ENCODE assay signal across 7 mouse cellular contexts in the genomic region with DNA sequence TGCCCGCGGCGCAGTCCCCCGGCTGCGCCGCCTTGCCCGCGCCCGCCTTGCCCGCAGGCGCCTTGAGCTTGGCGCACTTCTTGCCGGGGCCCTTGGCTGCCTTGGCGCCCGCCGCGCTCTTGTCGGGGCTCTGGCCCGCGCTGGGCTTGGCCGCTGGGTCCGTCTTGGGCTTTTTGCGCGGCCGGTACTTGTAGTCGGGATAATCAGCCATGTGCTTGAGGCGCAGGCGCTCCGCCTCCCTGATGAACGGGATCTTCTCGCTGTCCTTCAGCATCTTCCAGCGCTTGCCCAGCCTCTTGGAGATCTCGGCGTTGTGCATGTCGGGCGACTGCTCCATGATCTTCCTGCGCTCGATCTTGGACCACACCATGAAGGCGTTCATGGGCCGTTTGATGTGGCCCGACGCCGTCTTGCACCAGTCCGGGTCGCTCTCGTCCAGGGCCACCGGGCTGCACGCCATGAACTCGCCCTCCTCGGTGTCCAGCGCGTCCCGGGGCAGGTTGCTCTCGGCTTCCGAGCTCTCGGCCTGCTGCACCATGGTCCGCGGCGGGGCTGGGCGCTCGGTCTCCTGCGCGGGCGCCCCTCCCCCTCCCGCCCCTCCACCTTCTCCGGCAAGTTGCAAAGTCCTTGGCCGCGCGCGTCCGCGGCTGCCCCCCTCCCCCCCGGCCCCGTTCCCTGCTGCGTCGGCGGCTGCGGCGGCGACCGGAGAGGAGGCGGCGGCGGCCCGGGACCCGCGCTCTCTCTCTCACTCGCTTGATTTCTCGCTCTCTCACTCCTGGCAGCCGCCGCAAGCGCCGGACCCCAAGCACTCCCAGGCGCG. TPM values are rescaled to one million over a fixed set of nuclear protein-coding genes. Genes with fewer than 3 reads are reported as not detected.
DNase-seq lines count a peak whose midpoint lies in the region; ATAC-seq lines count a peak whose summit lies in the region.

A gene (minus strand): TSS at position 704 of the 820 bp plus-strand sequence.

- H3K9me3 ChIP-seq in intestine, embryonic 14.5 days (ENCODE audit: control insufficient read depth, low read length), result no peaks in the 10 kb centered on the region
- H3K9me3 ChIP-seq in midbrain, embryonic 16.5 days (replicated peaks; ENCODE audit: control insufficient read depth, low read length, poor library complexity, severe bottlenecking), result no peaks in the 10 kb centered on the region

- DNase-seq in ES-CJ7 (ENCODE audit: low read depth, low spot score), result peak; percentile 41
- DNase-seq in ZHBTc4 (ENCODE audit: low read depth, low spot score), result peak; percentile 66
- peak; percentile 91 for DNase-seq in intestine, embryonic 14.5 days (ENCODE audit: low spot score)
- DNase-seq in left cerebral cortex, postnatal 4 days, result peak; percentile 76
- no peak for DNase-seq in MN1 (ENCODE audit: low spot score)

- intact Hi-C loops in left cerebral cortex, postnatal 4 days (cut with DNase I), result loop anchor here (2.0 to 10.0 kb wide), 4 partner anchors 253 to 1091 kb away; no protein-coding TSS in a partner anchor

- H3K9ac ChIP-seq in intestine, embryonic 14.5 days (ENCODE audit: low read length), result peak within 1 kb of the TSS; percentile 93
- peak within 1 kb of the TSS; percentile 100 for H3K9ac ChIP-seq in midbrain, embryonic 16.5 days (ENCODE audit: low read depth, low read length)

- H3K27ac ChIP-seq in intestine, embryonic 14.5 days (ENCODE audit: low read depth), result peak within 1 kb of the TSS; percentile 98
- peak within 1 kb of the TSS; percentile 97 for H3K27ac ChIP-seq in midbrain, embryonic 16.5 days (ENCODE audit: low read length)

- peaks cover 6% of the 10 kb centered on the region for H3K4me1 ChIP-seq in intestine, embryonic 14.5 days (replicated peaks; ENCODE audit: control insufficient read depth, insufficient read depth, low read length)
- H3K4me1 ChIP-seq in midbrain, embryonic 16.5 days (ENCODE audit: control insufficient read depth, insufficient read depth, low read length), result peaks cover 15% of the 10 kb centered on the region

- peak within 1 kb of the TSS; percentile 77 for H3K4me3 ChIP-seq in intestine, embryonic 14.5 days (ENCODE audit: low read depth, low read length)
- H3K4me3 ChIP-seq in midbrain, embryonic 16.5 days (ENCODE audit: low read depth, low read length), result peak within 1 kb of the TSS; percentile 83

- ATAC-seq in frontal cortex, adult (ENCODE audit: low TSS enrichment), result peak; percentile 29; the same call in 1 of the 2 replicates
- peak; percentile 48 for ATAC-seq in intestine, embryonic 14.5 days (replicated peaks; ENCODE audit: low FRiP score, low TSS enrichment, low read depth)
- ATAC-seq in midbrain, embryonic 16.5 days, result peak; percentile 40

- H3K36me3 ChIP-seq in intestine, embryonic 14.5 days (ENCODE audit: control insufficient read depth, insufficient read depth, low read length), result peaks cover under 1% of the 10 kb centered on the region
- H3K36me3 ChIP-seq in midbrain, embryonic 16.5 days (ENCODE audit: control insufficient read depth, insufficient read depth, low read length), result no peaks in the 10 kb centered on the region

- H3K27me3 ChIP-seq in intestine, embryonic 14.5 days (replicated peaks; ENCODE audit: control insufficient read depth, insufficient read depth, low read length), result no peaks in the 10 kb centered on the region
- H3K27me3 ChIP-seq in midbrain, embryonic 16.5 days (ENCODE audit: control insufficient read depth, insufficient read depth, low read depth, low read length), result no peaks in the 10 kb centered on the region

- peak within 1 kb of the TSS; percentile 86 for H3K4me2 ChIP-seq in intestine, embryonic 14.5 days (ENCODE audit: low read length)
- peak within 1 kb of the TSS; percentile 82 for H3K4me2 ChIP-seq in midbrain, embryonic 16.5 days (ENCODE audit: low read length)

- under 1% methylated on average over 82 of the region's 95 CpGs for WGBS in intestine, embryonic 14.5 days
- under 1% methylated on average over 76 of the region's 95 CpGs for WGBS in midbrain, embryonic 16.5 days

RNA-seq across cellular contexts. Expression of the gene that starts here (rescaled TPM):
- polyA plus RNA-seq in intestine, embryonic 14.5 days (2014; fragmentation: Nextera tagmentation; extraction: Ambion mirVana), result 60.1 and 72.7 TPM in 2 replicates
- 100 to 1,000 TPM; 194 to 222 TPM for total RNA-seq in left cerebral cortex, postnatal 4 days (2021)
- 371 and 465 TPM in 2 replicates for polyA plus RNA-seq in midbrain, embryonic 16.5 days (2015; fragmentation: Nextera tagmentation; extraction: Ambion mirVana)
